Mouse (Mus musculus): ENCODE data around the gene Nlgn1. TPM values are rescaled to one million over a fixed set of nuclear protein-coding genes. Genes with fewer than 3 reads are reported as not detected.

The Nlgn1 gene
- polyA plus RNA-seq, 1 experiment from 2014 or later = 0.09 TPM

- ATAC-seq (ENCODE audit: low read depth) (no peak), DNase-seq (no peak)
- Histone ChIP-seq H3K4me1 (replicated peaks) (no peaks in the 10 kb centered on the region), H3K36me3 (no peaks in the 10 kb centered on the region), H3K9me3 (replicated peaks) (no peaks in the 10 kb centered on the region), H3K27me3 (no peaks in the 10 kb centered on the region), H3K4me3 (replicated peaks) (no peak overlapping the region), H3K4me2 (no peak overlapping the region), H3K27ac (no peak overlapping the region), H3K9ac (no peak overlapping the region)
- 64% methylated on average over 4 of the region's 4 CpGs for WGBS (ENCODE audit: insufficient replicate concordance)
Observed at GRCm38 (mm10) chr3:25773908-25774307, 558.4 kb downstream of the Nlgn1 start.

GRCm38 (mm10) chr3:25773467-25773866 lies 558.8 kb downstream of the Nlgn1 start:
- DNase-seq (no peak), ATAC-seq (ENCODE audit: low read depth) (no peak)
- Histone ChIP-seq H3K27me3 (no peaks in the 10 kb centered on the region), H3K9me3 (replicated peaks) (no peaks in the 10 kb centered on the region), H3K4me3 (replicated peaks) (no peak overlapping the region), H3K9ac (no peak overlapping the region), H3K4me2 (no peak overlapping the region), H3K36me3 (no peaks in the 10 kb centered on the region), H3K27ac (no peak overlapping the region), H3K4me1 (replicated peaks) (no peaks in the 10 kb centered on the region)

GRCm38 (mm10) chr3:25763689-25764088 lies 568.6 kb downstream of the Nlgn1 start:
- H3K4me2 ChIP-seq = no peak overlapping the region
- no peaks in the 10 kb centered on the region for H3K4me1 ChIP-seq (replicated peaks)
- H3K27me3 ChIP-seq = no peaks in the 10 kb centered on the region
- no peak overlapping the region for H3K9ac ChIP-seq
- H3K9me3 ChIP-seq (replicated peaks) = no peaks in the 10 kb centered on the region
- WGBS (ENCODE audit: insufficient replicate concordance) = 59% methylated on average over 4 of the region's 4 CpGs
- DNase-seq (no peak), ATAC-seq (ENCODE audit: low read depth) (no peak)
- no peak overlapping the region for H3K4me3 ChIP-seq (replicated peaks)
- H3K36me3 ChIP-seq = no peaks in the 10 kb centered on the region
- no peak overlapping the region for H3K27ac ChIP-seq

- H3K4me2 ChIP-seq = no peak overlapping the region
- no peaks in the 10 kb centered on the region for H3K4me1 ChIP-seq (replicated peaks)
- H3K9ac ChIP-seq = no peak overlapping the region
- no peak for ATAC-seq (ENCODE audit: low read depth)
- no peak overlapping the region for H3K27ac ChIP-seq
- H3K27me3 ChIP-seq = no peaks in the 10 kb centered on the region
- no peak overlapping the region for H3K4me3 ChIP-seq (replicated peaks)
- DNase-seq = no peak
- 64% methylated on average over 2 of the region's 2 CpGs for WGBS (ENCODE audit: insufficient replicate concordance)
- no peaks in the 10 kb centered on the region for H3K9me3 ChIP-seq (replicated peaks)
- no peaks in the 10 kb centered on the region for H3K36me3 ChIP-seq
Observed at GRCm38 (mm10) chr3:25757813-25758212, 574.4 kb downstream of the Nlgn1 start.

- DNase-seq (no peak), ATAC-seq (ENCODE audit: low read depth) (no peak)
- no peaks in the 10 kb centered on the region for H3K27me3 ChIP-seq
- WGBS (ENCODE audit: insufficient replicate concordance) = 51% methylated on average over 1 of the region's 1 CpGs
- no peaks in the 10 kb centered on the region for H3K36me3 ChIP-seq
- H3K4me3 ChIP-seq (replicated peaks) = no peak overlapping the region
- H3K9ac ChIP-seq = no peak overlapping the region
- no peaks in the 10 kb centered on the region for H3K4me1 ChIP-seq (replicated peaks)
- H3K4me2 ChIP-seq = no peak overlapping the region
- H3K27ac ChIP-seq = no peak overlapping the region
- no peaks in the 10 kb centered on the region for H3K9me3 ChIP-seq (replicated peaks)
Observed at GRCm38 (mm10) chr3:25724111-25724510, 608.1 kb downstream of the Nlgn1 start.

GRCm38 (mm10) chr3:25721464-25721863 lies 610.8 kb downstream of the Nlgn1 start:
- Histone ChIP-seq H3K4me2 (no peak overlapping the region), H3K4me3 (replicated peaks) (no peak overlapping the region), H3K36me3 (no peaks in the 10 kb centered on the region), H3K27me3 (no peaks in the 10 kb centered on the region), H3K9me3 (replicated peaks) (no peaks in the 10 kb centered on the region), H3K9ac (no peak overlapping the region), H3K27ac (no peak overlapping the region), H3K4me1 (replicated peaks) (no peaks in the 10 kb centered on the region)
- no peak for ATAC-seq (ENCODE audit: low read depth)
- WGBS (ENCODE audit: insufficient replicate concordance) = 59% methylated on average over 5 of the region's 5 CpGs
- no peak for DNase-seq

GRCm38 (mm10) chr3:25707380-25707779 lies 624.9 kb downstream of the Nlgn1 start:
- no peak for ATAC-seq (ENCODE audit: low read depth)

GRCm38 (mm10) chr3:25697231-25697630 lies 635.0 kb downstream of the Nlgn1 start:
- no peaks in the 10 kb centered on the region for H3K9me3 ChIP-seq (replicated peaks)
- no peak overlapping the region for H3K4me2 ChIP-seq
- no peaks in the 10 kb centered on the region for H3K4me1 ChIP-seq (replicated peaks)
- H3K36me3 ChIP-seq = no peaks in the 10 kb centered on the region
- no peaks in the 10 kb centered on the region for H3K27me3 ChIP-seq
- ATAC-seq (ENCODE audit: low read depth) (no peak), DNase-seq (no peak)
- no peak overlapping the region for H3K27ac ChIP-seq
- 59% methylated on average over 1 of the region's 1 CpGs for WGBS (ENCODE audit: insufficient replicate concordance)
- H3K4me3 ChIP-seq (replicated peaks) = no peak overlapping the region
- H3K9ac ChIP-seq = no peak overlapping the region

More at GRCm38 (mm10) chr3:25707380-25707779, 624.9 kb downstream of the Nlgn1 start:
- no peaks in the 10 kb centered on the region for H3K9me3 ChIP-seq (replicated peaks)
- no peaks in the 10 kb centered on the region for H3K4me1 ChIP-seq (replicated peaks)
- no peak overlapping the region for H3K4me3 ChIP-seq (replicated peaks)
- no peak for DNase-seq
- no peak overlapping the region for H3K27ac ChIP-seq
- H3K9ac ChIP-seq = no peak overlapping the region
- no peaks in the 10 kb centered on the region for H3K36me3 ChIP-seq
- H3K27me3 ChIP-seq = no peaks in the 10 kb centered on the region
- WGBS (ENCODE audit: insufficient replicate concordance) = 46% methylated on average over 2 of the region's 2 CpGs
- no peak overlapping the region for H3K4me2 ChIP-seq

GRCm38 (mm10) chr3:25688789-25689464 lies 643.3 kb downstream of the Nlgn1 start:
- DNase-seq (no peak), ATAC-seq (ENCODE audit: low read depth) (no peak)
- no peaks in the 10 kb centered on the region for H3K4me1 ChIP-seq (replicated peaks)
- H3K4me3 ChIP-seq (replicated peaks) = no peak overlapping the region
- no peak overlapping the region for H3K27ac ChIP-seq
- H3K4me2 ChIP-seq = no peak overlapping the region
- no peak overlapping the region for H3K9ac ChIP-seq
- no peaks in the 10 kb centered on the region for H3K9me3 ChIP-seq (replicated peaks)
- WGBS (ENCODE audit: insufficient replicate concordance) = 53% methylated on average over 6 of the region's 6 CpGs
- H3K27me3 ChIP-seq = no peaks in the 10 kb centered on the region
- no peaks in the 10 kb centered on the region for H3K36me3 ChIP-seq

GRCm38 (mm10) chr3:25683696-25684095 lies 648.6 kb downstream of the Nlgn1 start:
- ATAC-seq (ENCODE audit: low read depth) (no peak), DNase-seq (no peak)
- Histone ChIP-seq H3K4me1 (replicated peaks) (no peaks in the 10 kb centered on the region), H3K4me2 (no peak overlapping the region), H3K27me3 (no peaks in the 10 kb centered on the region), H3K36me3 (no peaks in the 10 kb centered on the region), H3K27ac (no peak overlapping the region), H3K4me3 (replicated peaks) (no peak overlapping the region), H3K9me3 (replicated peaks) (no peaks in the 10 kb centered on the region), H3K9ac (no peak overlapping the region)
- WGBS (ENCODE audit: insufficient replicate concordance) = 62% methylated on average over 2 of the region's 2 CpGs

GRCm38 (mm10) chr3:25679373-25679772 lies 652.9 kb downstream of the Nlgn1 start:
- H3K4me3 ChIP-seq (replicated peaks) = no peak overlapping the region
- no peak overlapping the region for H3K4me2 ChIP-seq
- no peak for ATAC-seq (ENCODE audit: low read depth)
- no peak overlapping the region for H3K9ac ChIP-seq
- no peaks in the 10 kb centered on the region for H3K4me1 ChIP-seq (replicated peaks)
- H3K9me3 ChIP-seq (replicated peaks) = no peaks in the 10 kb centered on the region
- H3K27me3 ChIP-seq = no peaks in the 10 kb centered on the region
- 52% methylated on average over 2 of the region's 2 CpGs for WGBS (ENCODE audit: insufficient replicate concordance)
- no peak for DNase-seq
- H3K36me3 ChIP-seq = no peaks in the 10 kb centered on the region
- H3K27ac ChIP-seq = no peak overlapping the region

GRCm38 (mm10) chr3:25675888-25676287 lies 656.4 kb downstream of the Nlgn1 start:
- no peak overlapping the region for H3K9ac ChIP-seq
- H3K9me3 ChIP-seq (replicated peaks) = no peaks in the 10 kb centered on the region
- H3K4me1 ChIP-seq (replicated peaks) = no peaks in the 10 kb centered on the region
- no peak overlapping the region for H3K27ac ChIP-seq
- H3K36me3 ChIP-seq = no peaks in the 10 kb centered on the region
- H3K27me3 ChIP-seq = no peaks in the 10 kb centered on the region
- 56% methylated on average over 10 of the region's 10 CpGs for WGBS (ENCODE audit: insufficient replicate concordance)
- ATAC-seq (ENCODE audit: low read depth) (no peak), DNase-seq (no peak)
- no peak overlapping the region for H3K4me2 ChIP-seq
- no peak overlapping the region for H3K4me3 ChIP-seq (replicated peaks)

All from liver, embryonic 13.5 days (tissue).